Mouse (Mus musculus) c-Kit-positive CD71-positive TER-119-negative erythroid progenitor cells, embryonic 14.5 days (primary cell): ENCODE measurements around the gene Rfx2.

Source experiments
- DNase-seq: peaks from one replicate; pipeline ENCODE4 v3.0.0-alpha.2; 2013; ENCODE audit warnings: low read depth

Rfx2 gene

DNA sequence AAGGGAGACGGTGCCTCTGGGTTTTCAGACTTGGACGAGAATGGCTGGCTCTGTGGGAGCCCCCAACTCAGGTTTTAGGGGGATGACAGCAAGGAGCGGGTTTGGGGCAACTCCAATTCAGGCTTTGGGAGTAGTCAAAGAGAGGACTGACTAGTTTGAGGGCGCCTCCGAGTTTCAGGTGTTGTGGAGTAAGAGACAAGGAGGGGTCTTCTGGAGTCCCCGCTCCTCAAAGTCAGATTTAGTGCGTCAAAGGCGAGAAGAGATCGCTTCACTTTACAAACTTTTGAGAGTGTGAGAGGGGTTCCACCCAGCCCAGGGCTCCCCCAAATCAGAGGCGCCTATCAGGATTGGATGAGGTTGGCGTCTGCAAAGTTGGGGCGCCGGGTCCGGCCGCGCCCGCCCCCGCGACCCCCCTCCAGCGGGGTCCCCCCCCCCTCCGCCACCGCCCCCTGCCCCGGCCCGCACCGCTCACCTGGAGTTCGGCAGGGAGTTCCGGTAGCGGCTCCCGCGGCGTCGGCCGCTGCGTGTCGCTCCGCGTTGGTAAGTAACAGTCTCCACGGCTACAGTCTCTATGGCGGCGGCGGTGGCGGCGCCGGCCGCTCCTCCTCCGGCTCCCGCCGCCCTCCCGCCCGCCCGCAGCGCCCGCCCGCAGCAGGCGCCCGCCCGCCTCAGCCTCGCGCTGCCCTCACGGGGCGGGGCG lies at the start of gene Rfx2:
Gene Rfx2 (minus strand): TSS at position 603 of the 700 bp plus-strand sequence.
- no peak for DNase-seq

GRCm38 (mm10) chr17:56877426-56877825 lies 46.6 kb upstream of the Rfx2 start:
- DNase-seq = no peak

DNA sequence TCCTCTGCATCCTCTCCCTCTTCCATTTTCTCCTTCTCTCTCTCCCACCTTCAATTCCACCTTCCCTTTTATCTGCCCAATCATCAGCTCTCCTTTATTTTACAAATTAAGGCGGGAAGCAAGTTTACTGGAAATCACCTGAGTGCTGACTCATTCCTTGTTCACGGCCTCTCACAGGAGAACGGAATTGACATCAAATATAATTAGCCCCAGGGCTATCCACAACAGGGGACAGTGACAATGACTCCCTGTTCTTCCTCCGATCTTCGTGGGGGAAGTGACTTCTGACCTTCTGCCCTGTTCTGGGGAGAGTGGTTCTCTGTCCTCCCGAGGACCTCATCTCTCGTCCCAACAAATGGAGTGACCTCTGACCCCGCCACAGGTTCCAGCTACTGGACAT lies 46.2 kb upstream of the Rfx2 start:
- DNase-seq = no peak

- no peak for DNase-seq
Observed at GRCm38 (mm10) chr17:56876465-56876864, 45.7 kb upstream of the Rfx2 start.

GRCm38 (mm10) chr17:56874936-56875651 lies 44.3 kb upstream of the Rfx2 start, which contains the start of gene 1700061G19Rik:
TSS of gene 1700061G19Rik (plus strand) at chr17:56875477.
- no peak for DNase-seq

- no peak for DNase-seq
Observed at GRCm38 (mm10) chr17:56874237-56874636, 43.4 kb upstream of the Rfx2 start, which contains the start of gene Acsbg2. TSS of gene Acsbg2 (minus strand) at chr17:56874447.

- no peak for DNase-seq
Observed at GRCm38 (mm10) chr17:56872512-56872911, 41.7 kb upstream of the Rfx2 start.

GRCm38 (mm10) chr17:56871767-56872166 lies 41.0 kb upstream of the Rfx2 start:
- no peak for DNase-seq

DNA sequence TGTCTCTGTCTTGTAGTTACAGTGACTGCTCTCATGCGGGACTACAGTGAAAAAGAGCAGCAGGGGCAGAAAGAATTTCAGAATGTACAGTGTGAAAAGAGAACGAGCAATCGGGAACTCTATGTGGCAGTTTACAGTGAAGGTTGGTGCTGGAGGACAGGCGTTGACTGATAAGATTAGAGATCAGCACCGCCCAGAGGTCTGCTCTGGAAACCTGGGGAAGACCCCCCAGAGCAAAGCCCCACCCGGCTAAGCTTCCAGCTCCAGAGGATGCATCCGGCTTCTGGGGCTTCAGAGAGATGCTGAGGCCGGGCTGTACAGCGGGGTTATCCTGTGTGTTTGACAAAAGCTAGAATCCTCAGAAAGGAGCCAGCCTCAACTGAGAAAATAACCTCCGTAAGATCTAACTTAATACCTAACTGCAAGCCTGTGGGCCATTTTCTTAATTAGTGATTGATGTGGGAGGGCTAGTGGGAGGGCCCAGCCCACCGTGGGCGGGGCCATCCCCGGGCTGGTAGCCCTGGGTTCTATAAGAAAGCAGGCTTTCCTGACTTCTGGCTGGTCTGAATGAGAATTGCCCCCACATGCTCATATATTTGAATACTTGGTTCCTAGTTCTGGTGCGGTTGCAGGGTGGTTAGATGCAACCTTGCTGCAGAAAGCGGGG lies 39.6 kb upstream of the Rfx2 start:
- no peak for DNase-seq

GRCm38 (mm10) chr17:56869481-56869977 lies 38.7 kb upstream of the Rfx2 start:
- no peak for DNase-seq

DNA sequence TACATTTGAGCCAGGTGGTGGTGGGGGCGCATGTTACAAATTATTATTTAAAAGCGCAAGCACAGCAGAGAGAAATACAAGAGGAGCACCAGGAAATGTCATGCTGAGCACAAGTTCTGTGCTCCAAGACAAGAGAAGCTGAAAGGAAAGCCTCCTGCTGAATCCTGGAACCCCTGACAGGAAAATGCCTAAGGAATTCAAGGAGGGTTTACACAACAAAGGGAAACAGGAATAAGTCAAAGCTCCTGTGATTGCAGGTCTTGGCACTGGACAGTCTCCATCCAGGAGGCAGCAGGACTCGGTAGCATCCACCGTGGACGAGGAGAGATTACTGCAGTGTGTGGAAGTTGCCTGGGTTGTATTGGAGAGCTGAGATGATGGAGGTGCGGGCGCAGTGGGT lies 35.3 kb upstream of the Rfx2 start:
- DNase-seq = no peak

GRCm38 (mm10) chr17:56861197-56861596 lies 30.4 kb upstream of the Rfx2 start:
- peak; percentile 17 for DNase-seq

DNA sequence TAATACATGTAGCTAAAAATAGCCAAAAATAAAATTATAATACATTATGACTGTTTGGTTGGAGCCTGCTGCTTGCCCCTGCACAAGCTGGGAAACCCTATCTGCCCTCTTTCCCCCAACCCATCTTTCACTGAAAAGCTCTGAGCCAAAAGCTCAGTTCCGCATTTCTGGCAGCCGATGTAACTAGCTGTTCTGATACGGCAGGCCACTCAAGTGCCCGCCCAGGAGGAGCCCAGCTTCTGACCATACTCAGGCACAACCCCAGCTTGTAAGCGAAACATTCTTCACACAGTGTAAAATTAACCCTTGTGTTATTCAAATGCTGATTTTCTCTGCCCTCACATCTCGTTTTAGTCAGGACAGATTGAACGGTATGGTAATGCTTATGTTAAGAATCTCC lies 28.1 kb upstream of the Rfx2 start:
- DNase-seq = no peak

DNA sequence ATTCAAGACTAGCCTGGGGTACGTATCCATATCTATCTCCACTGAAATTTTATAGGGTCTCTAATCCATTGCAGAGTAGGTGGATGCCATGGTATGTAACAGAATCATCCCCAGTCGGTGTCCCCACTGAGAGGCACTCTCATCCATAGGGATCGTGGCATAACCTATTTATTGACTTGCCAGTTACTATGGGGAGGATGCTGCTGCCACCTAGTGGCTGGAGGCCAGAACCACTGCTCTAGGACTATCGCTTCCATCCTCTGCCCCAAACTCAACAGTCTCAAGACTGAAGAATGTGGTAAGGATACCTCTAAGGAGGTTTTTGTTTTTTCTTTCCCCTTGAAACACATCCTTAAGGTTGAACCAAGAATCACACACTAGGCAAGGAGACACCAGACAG lies 27.4 kb upstream of the Rfx2 start:
- peak; percentile 68 for DNase-seq

- no peak for DNase-seq
Observed at GRCm38 (mm10) chr17:56855421-56855820, 24.6 kb upstream of the Rfx2 start.

- no peak for DNase-seq
Observed at GRCm38 (mm10) chr17:56851167-56851566, 20.4 kb upstream of the Rfx2 start.

GRCm38 (mm10) chr17:56849710-56850109 lies 18.9 kb upstream of the Rfx2 start:
- DNase-seq = no peak

GRCm38 (mm10) chr17:56848785-56849184 lies 18.0 kb upstream of the Rfx2 start:
- DNase-seq = no peak

DNA sequence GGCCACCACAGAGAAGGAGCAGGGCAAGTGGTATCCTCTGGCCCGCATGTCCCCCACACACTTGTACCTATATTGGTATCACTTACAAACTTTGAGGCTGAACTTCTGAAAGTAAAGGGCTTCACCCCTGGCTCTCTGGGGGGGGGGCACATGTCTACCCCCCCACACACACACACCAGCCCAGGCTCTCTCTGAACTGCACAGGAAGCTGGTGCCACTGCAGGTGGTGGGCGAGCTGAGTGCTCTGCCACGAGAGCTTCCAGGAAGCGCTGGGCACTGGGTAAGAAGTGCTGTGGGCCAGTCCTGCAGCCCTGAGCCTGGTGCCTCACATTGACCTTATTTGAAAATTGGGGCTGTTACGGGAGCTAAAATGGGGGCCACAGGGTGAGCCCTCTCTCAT lies 12.9 kb upstream of the Rfx2 start:
- no peak for DNase-seq

DNA sequence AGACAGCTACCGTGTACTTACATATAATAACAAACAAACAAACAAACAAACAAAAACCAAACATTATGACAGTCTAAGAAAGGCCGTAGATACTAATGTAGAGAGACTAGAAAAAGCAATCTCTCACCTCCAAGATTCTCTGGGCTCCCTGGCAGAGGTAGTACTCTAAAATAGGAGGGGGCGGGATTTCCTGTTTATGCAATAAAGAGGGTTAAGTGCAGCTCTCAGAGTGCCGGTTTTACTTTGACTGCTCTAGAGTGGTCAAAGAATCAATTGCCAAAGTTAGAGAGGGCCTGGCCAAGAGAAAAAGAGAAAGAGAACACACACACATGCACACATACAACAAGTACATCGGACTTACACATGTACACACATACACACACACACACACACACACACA lies 11.4 kb upstream of the Rfx2 start:
- DNase-seq = no peak

DNA sequence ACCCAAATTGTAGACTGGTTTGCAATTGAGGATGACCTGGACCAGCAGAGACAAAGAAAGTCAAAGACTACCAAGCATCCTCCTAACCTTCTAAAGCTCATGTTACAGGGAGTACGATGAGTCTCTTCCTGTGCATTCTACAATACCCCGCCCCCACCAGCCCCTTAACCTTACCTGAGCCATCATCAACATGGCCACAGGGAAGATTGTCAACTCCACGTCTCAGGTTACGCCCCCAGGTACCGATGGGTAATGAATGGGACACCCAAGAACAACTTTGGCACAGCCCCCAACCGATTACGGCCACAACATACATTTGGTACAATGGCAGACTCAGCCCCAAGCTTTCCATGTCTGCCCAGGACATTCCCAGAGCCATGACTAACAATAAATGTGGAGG lies 9.7 kb upstream of the Rfx2 start:
- no peak for DNase-seq

GRCm38 (mm10) chr17:56836336-56836735 lies 5.5 kb upstream of the Rfx2 start:
- no peak for DNase-seq

- no peak for DNase-seq
Observed at GRCm38 (mm10) chr17:56833381-56833780, 2.6 kb upstream of the Rfx2 start.
